Mouse (Mus musculus): Measurements from ENCODE around the gene Eddm3b.

DNA sequence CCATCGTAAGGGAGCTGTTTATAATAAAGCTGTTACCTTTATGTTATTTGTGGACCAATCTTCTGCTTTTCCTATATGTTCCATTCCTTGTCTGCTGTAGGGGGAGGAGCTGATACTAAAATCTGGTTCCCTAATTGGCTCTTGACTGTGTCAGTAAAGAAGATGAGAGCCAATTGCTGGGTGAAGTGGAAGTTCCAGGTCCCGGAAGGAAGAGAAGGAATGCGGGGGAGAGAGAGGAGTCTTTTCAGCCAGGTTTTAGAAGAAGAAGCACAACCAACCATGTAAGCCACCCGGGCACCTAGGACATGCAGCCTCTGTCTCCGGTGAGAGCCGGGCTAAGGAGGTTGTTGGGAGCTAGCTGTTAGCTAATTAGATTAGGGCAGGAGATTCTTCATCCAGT is 11.5 kb downstream of the Eddm3b start:
- TF ChIP-seq CTCF (IDR thresholded peaks at IDR 0.05; ENCODE audit: borderline replicate concordance, insufficient read depth, low read length) (no peak), POLR2A (IDR thresholded peaks at IDR 0.05; ENCODE audit: low read depth, low read length) (no peak)
